Mouse (Mus musculus) testis, adult 2 months (tissue): ENCODE results near the gene Mtf1.

Experiments used
- CTCF ChIP-seq: fragments of 200-500 bp; IDR thresholded peaks from 2 replicates; pipeline ENCODE4 v1.5.1; 2012; ENCODE audit warnings: low read depth, mild to moderate bottlenecking, inconsistent platforms, low read length, moderate library complexity; ENCODE audit not compliant: control insufficient read depth, insufficient read depth, insufficient replicate concordance
- POLR2A ChIP-seq: fragments of 200-500 bp; IDR thresholded peaks from 2 replicates; pipeline ENCODE4 v1.6.1; 2012; ENCODE audit warnings: low read depth, mild to moderate bottlenecking, inconsistent platforms, low read length, moderate library complexity; ENCODE audit not compliant: control insufficient read depth

GRCm38 (mm10) chr4:124752281-124753199, 49.4 kb upstream of the Mtf1 start:
- TF ChIP-seq CTCF (no peak), POLR2A (no peak)
